Mouse (Mus musculus) urinary bladder, postnatal 36 days (tissue): ENCODE measurements around the gene Cpm.
A peak's percentile ranks its signal among the peaks of the same experiment; 100 is the strongest.

Source experiments
- DNase-seq, 2 experiments: peaks; one replicate each; pipeline ENCODE4 v3.0.0; 2022; ENCODE audit warnings: low spot score in 2 of 2, mixed read lengths in 1 of 2

Gene Cpm

DNA sequence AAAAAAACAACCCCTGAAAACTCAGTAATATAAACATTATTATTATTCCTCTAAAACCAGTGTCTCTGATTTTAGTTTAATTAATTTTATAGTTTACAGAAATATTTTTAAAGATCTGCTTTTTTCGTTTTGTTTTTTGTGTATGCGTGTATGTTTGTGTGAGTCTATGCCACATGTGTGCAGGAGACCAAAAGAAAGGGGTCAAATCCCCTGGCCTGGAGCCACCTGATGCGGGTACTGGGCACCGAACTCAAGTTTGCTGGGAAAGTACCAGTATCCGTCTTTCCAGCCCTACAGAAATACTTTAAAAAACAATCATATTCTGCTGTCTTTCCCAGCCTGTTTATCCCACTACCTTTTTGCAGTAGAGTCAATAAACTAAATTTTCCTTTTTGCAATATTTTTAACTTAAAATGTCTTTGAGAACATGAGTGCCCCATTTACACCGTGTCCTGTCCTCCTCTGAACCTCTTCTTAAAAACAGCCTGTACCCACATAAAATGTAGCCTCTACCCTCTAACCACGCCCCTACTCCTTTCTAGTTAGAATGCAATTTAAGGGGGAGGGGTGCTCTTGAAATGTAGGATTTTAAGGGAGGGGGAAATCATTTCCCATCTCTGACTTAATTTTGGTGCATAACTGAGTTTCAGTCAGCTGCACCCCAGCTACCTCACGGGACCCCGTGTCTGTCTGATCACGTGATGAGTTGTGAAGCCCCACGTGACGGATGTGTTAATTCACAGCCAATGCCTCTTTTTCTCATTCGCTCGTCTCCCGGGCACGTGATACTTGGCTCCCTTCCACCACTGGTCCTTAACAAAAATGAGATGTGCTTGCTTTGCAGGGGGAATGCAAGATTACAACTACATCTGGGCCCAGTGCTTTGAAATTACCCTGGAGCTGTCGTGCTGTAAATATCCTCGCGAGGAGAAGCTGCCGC, 46.1 kb downstream of the Cpm start:
- DNase-seq: peak in 1 of 2 experiments; percentile 22

DNA sequence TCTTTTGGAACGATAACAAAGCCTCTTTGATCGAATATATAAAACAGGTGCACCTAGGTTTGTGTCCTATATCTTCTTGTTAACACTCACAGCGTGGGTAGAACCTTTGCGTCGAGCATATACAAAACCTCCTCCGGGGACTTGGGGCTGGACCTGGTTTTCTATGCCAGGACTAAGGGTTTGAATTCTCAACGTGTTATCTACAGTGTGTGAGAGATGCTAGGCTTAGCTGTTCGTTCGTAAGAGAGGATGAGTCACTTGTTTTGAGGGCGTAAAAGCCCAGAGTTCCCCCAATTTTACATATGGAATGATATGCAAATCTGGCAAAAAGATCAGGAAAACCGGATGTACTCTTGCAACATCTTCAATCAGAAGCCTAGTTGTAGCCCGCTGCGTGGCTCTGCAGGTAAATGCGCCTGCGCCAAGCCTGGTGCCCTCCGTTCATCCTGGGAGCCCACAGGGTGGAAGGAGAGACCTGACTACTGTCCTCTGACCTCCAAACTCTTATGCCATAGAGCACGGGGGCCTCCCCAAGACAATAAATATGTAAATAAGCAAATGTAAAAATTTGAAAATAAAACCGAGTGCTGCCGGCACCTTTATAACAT, 46.8 kb downstream of the Cpm start:
- DNase-seq: no peak

DNA sequence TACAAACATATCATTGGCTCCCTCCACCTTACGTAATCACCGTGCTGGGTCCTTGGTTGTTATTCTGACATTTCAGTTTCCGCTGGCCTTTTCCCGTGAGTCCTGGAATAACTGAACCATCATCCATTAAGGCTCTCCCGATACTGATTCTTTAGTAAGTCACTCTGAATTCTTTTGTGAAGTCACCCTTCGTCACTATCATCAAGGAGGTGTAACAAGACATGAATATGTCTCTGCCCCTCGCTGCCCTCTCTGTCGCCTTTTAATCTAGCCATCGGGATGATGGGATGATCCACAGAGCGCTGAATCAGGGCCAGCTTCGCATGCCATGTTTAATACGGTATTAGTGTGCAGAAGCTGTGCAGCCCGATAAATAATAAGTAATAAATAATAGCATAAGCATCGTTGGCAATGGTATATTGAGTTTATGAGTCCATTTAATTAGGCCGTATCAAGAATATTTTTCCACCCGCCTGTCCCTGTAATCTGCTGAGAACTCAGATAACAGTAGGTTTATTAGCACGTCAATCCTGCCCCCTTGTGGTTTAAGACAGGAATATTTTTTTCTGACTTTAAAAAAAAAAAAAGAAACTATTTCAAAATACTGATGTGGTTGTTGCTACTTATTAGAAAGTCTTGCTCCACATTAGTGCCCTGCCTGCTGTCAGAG, 47.5 kb downstream of the Cpm start:
- no peak for DNase-seq

DNA sequence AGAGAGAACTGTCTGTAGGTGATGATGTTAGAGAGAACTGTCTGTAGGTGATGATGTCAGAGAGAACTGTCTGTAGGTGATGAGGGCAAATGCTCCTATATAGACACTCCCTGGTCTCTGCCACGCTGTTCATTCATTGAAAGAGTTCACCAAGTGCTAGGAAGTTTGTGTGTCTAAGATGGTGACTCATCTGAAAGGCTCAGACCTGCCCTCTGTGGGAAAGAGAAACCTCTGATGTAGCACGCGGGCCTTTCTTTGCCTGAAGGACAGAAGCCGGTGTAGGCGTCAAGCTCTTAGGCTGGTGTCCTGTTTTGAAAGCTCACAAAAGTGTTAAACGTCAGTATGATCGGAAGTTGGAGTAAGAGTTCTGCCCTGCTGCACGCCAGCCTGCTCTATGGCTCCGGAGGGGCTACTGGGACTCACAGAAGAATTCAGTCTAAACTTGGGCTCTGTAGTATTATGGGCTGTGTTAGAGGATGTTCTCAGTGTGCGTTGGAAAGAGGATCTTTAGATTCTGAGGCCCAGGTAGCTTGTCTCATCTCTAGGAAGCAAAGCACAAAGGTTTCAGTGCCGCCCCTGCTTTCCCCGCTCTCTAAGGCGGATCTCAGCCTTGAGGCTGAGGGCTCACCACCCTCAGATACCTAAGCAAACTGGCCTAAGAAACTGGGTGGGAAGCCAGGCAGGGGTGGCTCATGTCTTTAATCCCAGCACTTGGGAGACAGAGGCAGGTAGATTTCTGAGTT, 48.4 kb downstream of the Cpm start:
- no peak for DNase-seq

DNA sequence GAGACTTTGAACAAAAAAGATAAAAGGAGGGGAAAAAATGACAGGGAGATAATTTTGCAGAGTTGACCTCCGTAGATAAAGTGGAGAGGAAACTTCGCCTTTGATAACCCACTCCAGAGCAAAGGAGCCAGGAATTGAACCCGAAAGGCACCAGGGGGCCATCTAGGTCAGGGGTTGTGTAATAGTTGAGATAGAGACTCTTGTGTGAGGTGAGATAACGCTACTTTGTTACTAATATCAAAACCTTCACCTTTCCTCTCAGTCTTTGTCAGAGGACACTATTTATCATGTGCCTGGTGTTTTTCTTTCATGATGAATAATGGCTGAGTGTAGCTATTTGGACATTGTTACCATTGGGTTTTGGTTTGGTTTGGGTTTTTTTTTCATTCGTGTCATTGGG, 49.1 kb downstream of the Cpm start:
- no peak for DNase-seq

GRCm38 (mm10) chr10:117679029-117679686, 49.9 kb downstream of the Cpm start:
- DNase-seq: no peak

- no peak for DNase-seq
These were observed 50.7 kb downstream of the Cpm start for GRCm38 (mm10) chr10:117679963-117680473.

DNA sequence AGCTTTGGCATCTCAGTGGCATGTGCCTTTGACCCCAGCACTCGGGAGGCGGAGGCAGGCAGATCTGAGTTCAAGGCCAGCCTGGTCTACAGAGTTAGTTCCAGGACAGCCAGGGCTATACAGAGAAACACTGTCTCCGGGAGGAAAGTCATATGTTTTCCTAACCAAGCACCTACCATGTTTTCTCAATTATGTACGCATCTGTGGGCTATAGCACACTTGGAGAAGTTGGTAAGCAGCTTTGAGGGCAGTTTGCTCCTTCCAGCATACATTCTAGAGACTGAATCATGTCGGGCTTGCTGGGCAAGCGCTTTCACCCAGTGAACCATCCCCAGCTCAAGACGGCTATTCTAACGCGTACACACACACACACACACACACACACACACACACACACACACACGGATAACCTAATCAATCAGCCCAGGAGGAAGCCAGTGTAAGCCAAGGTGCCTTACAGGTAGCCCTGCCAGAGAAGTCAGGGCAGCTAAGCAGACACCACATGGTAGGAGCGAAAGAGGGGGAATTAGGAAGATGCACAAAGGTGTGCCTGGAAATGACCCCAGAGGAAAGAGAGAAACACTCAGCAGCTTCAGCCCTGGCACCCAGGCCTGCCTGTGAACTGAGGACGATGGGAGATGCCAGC, 51.7 kb downstream of the Cpm start:
- no peak for DNase-seq

DNA sequence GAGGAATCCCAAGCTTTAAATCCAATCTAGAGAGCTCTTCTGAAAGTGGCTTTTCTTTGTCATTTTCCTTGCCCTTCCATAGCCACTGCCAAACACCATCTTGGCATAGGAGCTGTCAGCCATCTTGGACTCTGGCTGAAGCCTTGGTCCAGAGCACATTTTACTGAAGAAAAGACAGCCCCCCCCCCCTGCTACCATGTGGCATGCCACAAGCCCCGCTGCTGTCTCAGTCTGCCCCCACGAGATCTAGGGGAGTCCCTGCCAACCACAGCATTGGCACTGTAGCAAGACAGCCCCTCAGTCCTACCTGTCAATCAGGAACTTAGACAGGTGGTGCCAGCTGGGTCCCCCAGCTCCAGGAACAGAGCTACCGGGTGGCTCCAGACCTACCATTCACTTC, 52.2 kb downstream of the Cpm start:
- no peak for DNase-seq

DNA sequence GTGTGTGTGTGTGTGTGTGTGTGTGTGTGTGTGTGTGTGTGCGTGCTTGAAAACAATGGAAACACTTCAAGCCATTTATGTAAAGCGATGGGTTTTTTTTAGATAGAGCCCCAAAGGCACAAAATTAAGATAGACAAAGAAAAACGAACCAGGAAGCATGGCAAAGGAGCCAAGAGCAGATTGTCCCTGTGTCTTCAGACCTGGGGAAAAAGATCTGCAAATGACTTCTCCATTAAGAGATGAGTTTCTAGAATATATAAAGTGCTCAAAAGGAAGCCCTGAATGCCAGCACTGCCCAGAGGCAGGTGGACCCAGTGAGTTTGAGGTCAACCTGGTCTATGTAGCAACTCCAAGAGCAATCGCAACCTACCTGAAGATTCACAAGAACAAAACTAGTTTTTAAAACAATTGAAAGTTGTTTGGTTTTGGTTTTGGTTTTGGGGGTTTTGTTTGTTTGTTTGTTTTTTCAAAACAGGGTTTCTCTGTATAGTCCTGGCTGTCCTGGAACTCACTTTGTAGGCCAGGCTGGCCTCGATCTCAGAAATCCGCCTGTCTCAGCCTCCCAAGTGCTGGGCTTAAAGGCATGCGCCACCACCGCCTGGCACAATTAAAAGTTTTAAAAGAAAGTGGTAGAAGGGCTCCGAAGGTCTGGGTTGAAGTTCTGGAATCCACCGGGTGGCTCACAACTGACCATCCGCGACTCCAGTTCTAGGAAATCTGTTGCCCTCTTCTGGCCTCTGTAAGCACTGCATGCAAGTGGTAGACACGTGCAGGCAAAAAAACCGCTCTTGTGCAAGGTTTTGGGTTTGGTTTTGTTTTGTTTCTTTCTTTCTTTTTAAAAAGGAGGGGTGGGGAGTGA, 52.9 kb downstream of the Cpm start:
- DNase-seq: peak in 1 of 2 experiments; percentile 26

GRCm38 (mm10) chr10:117682858-117683733, 53.8 kb downstream of the Cpm start:
- no peak for DNase-seq

- DNase-seq: no peak
These were observed 54.4 kb downstream of the Cpm start for GRCm38 (mm10) chr10:117683734-117684037.

DNA sequence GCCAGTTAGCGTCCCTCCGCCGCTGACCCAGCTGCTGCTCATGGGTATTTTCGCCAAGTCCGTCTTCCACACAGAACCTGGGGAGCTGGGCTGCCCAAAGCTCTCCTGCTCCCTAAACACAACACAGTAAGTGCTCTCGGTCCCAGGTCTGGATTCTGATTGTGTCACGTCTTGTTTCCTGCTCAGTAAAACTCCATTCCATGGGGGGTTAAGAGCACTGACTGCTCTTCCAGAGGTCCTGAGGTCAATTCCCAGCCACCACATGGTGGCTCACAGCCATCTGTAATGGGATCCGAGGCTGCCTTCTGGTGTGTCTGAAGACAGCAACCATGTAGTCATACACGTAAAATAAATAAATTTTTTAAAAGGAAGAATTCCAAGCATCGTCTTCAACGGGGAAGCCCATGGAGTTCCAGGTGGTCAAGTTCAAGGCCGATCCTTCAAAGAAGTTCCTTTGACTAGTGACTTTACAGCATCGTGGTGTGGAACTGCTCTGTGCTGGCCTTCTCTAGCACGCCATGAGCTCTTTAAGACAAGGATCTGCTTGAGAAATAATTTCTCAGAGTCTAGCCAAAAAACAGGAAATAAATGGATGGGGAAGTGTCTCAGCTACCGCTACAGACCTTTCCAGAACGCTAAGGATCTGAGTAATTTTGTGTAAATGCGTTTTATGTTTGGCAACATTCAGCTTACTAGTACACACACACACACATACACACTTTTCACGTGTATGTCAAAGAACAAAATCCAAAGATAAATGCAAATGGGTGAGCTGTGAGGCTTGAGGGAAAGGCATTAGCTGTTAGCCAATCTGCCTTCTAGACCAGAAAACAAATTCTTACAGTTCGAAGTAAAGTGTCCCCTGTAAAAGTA, 55.2 kb downstream of the Cpm start:
- DNase-seq: no peak

DNA sequence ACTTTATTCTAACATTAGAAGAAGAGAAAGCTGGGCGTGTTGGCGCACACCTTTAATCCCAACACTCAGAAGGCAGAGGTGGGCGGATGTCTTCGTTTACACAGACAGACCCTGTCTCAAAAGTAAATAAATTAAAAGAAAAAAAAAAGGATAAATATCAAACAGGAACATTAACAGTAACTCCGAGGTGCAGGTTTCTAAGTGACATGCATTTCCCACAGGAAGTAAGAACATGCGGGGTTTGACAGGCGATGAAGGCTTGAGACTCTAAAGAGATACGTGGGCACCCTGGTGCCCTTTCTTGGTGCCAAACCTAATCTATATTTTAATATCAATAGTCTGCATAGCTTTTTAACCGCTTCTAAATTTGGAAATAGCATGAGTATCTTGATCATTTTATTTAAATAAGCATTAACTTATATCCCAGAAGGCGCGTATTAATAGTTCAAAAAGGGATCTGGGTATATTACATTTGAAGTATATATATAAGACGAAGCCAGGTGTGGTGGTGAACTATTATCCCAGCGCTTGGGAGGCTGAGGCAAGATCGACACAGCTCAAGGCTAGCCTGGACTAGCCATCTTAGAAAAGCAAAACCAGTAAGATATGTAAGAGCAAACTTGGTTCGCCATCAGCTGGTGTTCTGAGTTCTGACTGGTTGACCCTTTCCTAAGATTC, 56.0 kb downstream of the Cpm start:
- DNase-seq: no peak

DNA sequence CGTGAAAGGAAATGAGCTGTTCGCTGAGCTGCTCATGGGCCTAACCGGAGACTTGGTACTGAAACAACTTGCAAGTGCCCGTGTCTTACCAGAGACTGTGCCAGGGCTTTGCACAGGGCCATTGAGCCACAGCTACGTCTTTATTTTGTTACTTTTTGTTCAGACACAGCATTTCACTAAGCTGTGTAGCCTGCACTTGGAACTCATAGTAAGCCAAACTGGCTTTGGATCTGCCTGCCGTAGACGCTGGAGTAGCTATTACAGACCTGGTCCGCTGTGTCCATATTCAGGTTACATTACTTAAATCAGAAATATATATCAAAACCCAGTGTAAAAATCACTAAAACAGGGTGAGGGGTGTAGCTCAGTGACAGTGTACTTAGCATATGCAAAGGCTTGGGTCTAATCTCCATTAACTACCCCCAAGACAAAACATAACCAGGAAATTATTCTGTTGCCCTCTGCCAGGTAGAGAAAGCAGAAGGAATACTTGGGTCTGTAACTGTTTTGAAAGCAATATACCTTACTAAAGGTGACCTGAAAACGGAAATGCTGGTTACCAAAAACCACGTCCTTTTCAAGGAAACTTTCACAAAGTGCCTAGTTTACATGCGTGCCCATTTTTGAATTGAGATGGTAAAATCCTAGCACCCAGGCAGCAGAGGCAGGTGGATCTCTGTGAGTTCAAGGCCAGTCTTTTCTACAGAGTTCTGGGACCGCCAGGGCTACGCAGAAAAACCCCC, 56.7 kb downstream of the Cpm start:
- DNase-seq: no peak

GRCm38 (mm10) chr10:117687018-117687417, 57.7 kb downstream of the Cpm start:
- no peak for DNase-seq

DNA sequence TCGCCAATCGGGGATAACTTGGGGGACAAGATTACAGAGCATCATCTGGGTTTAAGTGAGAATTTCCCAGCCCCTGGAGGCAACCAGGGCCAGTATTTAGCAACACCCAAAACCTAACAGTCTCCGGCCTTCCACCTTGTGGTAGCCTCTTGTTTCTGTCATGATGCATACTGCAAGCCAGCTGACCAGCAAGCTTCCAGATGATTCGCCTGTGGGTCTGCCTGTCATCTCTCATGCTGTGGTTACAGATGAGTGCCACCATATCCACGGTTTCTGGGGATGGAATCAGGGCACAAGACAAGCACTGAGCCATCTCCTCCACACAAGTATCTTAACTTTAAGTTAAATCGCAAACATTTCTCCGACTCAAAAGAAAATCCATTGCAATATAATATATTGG, 58.3 kb downstream of the Cpm start:
- no peak for DNase-seq
